Mouse (Mus musculus) limb, embryonic 13.5 days (tissue): ENCODE measurements around the gene Cdc37. TPM values are rescaled to one million over a fixed set of nuclear protein-coding genes. Genes with fewer than 3 reads are reported as not detected.

Experiments
- ATAC-seq: fragments of 200-750 bp; cut with Nextera tagmentation; 2 replicates; pipeline ENCODE4 v1.8.0; 2017; ENCODE audit warnings: low read depth, moderate number of reproducible peaks, moderate TSS enrichment; ENCODE audit not compliant: low FRiP score
- H3K27ac ChIP-seq: fragments of 300-500 bp; sonication (generic); 2 replicates; pipeline ENCODE4 v1.5.1; 2015; ENCODE audit warnings: inconsistent platforms, mild to moderate bottlenecking, moderate library complexity
- H3K27me3 ChIP-seq: fragments of 300-500 bp; sonication (generic); 2 replicates; pipeline ENCODE4 v1.6.1; 2015; ENCODE audit warnings: mild to moderate bottlenecking, inconsistent platforms
- H3K36me3 ChIP-seq: fragments of 300-500 bp; sonication (generic); 2 replicates; pipeline ENCODE4 v1.6.1; 2015; ENCODE audit warnings: inconsistent platforms, mild to moderate bottlenecking, moderate library complexity
- H3K4me1 ChIP-seq: fragments of 300-500 bp; sonication (generic); 2 replicates; pipeline ENCODE4 v1.6.1; 2015; ENCODE audit warnings: inconsistent platforms
- H3K4me2 ChIP-seq: fragments of 300-500 bp; sonication (generic); replicated peaks from 2 replicates; pipeline ENCODE4 v1.6.1; 2015; ENCODE audit warnings: inconsistent platforms, mild to moderate bottlenecking, moderate library complexity
- H3K4me3 ChIP-seq: fragments of 300-500 bp; sonication (generic); 2 replicates; pipeline ENCODE4 v1.5.1; 2015; ENCODE audit warnings: moderate library complexity, mild to moderate bottlenecking, inconsistent platforms
- H3K9ac ChIP-seq: fragments of 300-500 bp; sonication (generic); 2 replicates; pipeline ENCODE4 v1.6.1; 2015; ENCODE audit warnings: mild to moderate bottlenecking, inconsistent platforms
- H3K9me3 ChIP-seq: fragments of 300-500 bp; sonication (generic); 2 replicates; pipeline ENCODE4 v1.6.1; 2016; ENCODE audit warnings: inconsistent platforms
- WGBS: fragments of 180-500 bp; shearing (Covaris S2); methylation state at CpG from one replicate; pipeline ENCODE4 v1.1.7; 2015; 5-methylcytosine and 5-hydroxymethylcytosine counted together
- polyA plus RNA-seq: library from polyadenylated mRNA; unstranded; fragments of >200 nt; fragmentation: Nextera tagmentation; extraction: Ambion mirVana; gene quantifications from 2 replicates; pipeline ENCODE4 v1.2.1, GENCODE M21; 2015

The Cdc37 gene
- polyA plus RNA-seq, 1 experiment from 2014 or later = 320 TPM

- Histone ChIP-seq H3K4me2 (peak overlapping the region; percentile 62), H3K27me3 (peaks cover 44% of the 10 kb centered on the region), H3K4me1 (peaks cover 22% of the 10 kb centered on the region), H3K4me3 (peak overlapping the region; percentile 39), H3K9me3 (no peaks in the 10 kb centered on the region), H3K27ac (no peak overlapping the region), H3K9ac (peak overlapping the region; percentile 56), H3K36me3 (no peaks in the 10 kb centered on the region)
- WGBS = 7% methylated on average over 29 of the region's 34 CpGs
- ATAC-seq = 0 out of 2 replicates have a peak, but pooled peaks have one; percentile 13
Observed at GRCm38 (mm10) chr9:21183905-21184413, 34.2 kb upstream of the Cdc37 start.

- H3K27ac ChIP-seq = no peak overlapping the region
- WGBS = 85% methylated on average over 6 of the region's 6 CpGs
- ATAC-seq = no peak
- no peak overlapping the region for H3K4me3 ChIP-seq
- no peaks in the 10 kb centered on the region for H3K9me3 ChIP-seq
- H3K27me3 ChIP-seq = peaks cover 44% of the 10 kb centered on the region
- H3K4me2 ChIP-seq = peak overlapping the region; percentile 62; the same call in 1 of the 2 replicates
- H3K9ac ChIP-seq = no peak overlapping the region
- H3K36me3 ChIP-seq = no peaks in the 10 kb centered on the region
- H3K4me1 ChIP-seq = peaks cover 22% of the 10 kb centered on the region
Observed at GRCm38 (mm10) chr9:21183421-21183820, 33.6 kb upstream of the Cdc37 start.

GRCm38 (mm10) chr9:21181421-21182220 is 31.8 kb upstream of the Cdc37 start:
- Histone ChIP-seq H3K4me3 (peak overlapping the region; percentile 37), H3K9me3 (no peaks in the 10 kb centered on the region), H3K9ac (peak overlapping the region; percentile 62), H3K27me3 (peaks cover 44% of the 10 kb centered on the region), H3K27ac (no peak overlapping the region), H3K4me1 (peaks cover 22% of the 10 kb centered on the region), H3K36me3 (no peaks in the 10 kb centered on the region), H3K4me2 (peak overlapping the region; percentile 60)
- ATAC-seq = peak; percentile 45; the same call in 1 of the 2 replicates
- 10% methylated on average over 48 of the region's 48 CpGs for whole genome bisulfite sequencing

- no peaks in the 10 kb centered on the region for H3K36me3 ChIP-seq
- no peak overlapping the region for H3K4me2 ChIP-seq
- no peak for ATAC-seq
- H3K9ac ChIP-seq = no peak overlapping the region
- H3K4me3 ChIP-seq = peak overlapping the region; percentile 37; the same call in 1 of the 2 replicates
- H3K4me1 ChIP-seq = peaks cover 22% of the 10 kb centered on the region
- H3K9me3 ChIP-seq = no peaks in the 10 kb centered on the region
- H3K27me3 ChIP-seq = peaks cover 36% of the 10 kb centered on the region
- WGBS = 53% methylated on average over 1 of the region's 1 CpGs
- no peak overlapping the region for H3K27ac ChIP-seq
Observed at GRCm38 (mm10) chr9:21180841-21181240, 31.1 kb upstream of the Cdc37 start.

GRCm38 (mm10) chr9:21180402-21180801 is 30.6 kb upstream of the Cdc37 start:
- H3K27me3 ChIP-seq = peaks cover 32% of the 10 kb centered on the region
- 48% methylated on average over 4 of the region's 4 CpGs for WGBS
- H3K27ac ChIP-seq = no peak overlapping the region
- H3K4me3 ChIP-seq = no peak overlapping the region
- no peaks in the 10 kb centered on the region for H3K36me3 ChIP-seq
- H3K9ac ChIP-seq = 0 out of 2 replicates have a peak overlapping the region, but pooled peaks have one; percentile 8
- no peak for ATAC-seq
- H3K4me1 ChIP-seq = peaks cover 22% of the 10 kb centered on the region
- H3K4me2 ChIP-seq = no peak overlapping the region
- no peaks in the 10 kb centered on the region for H3K9me3 ChIP-seq

- H3K4me1 ChIP-seq = peaks cover 17% of the 10 kb centered on the region
- no peaks in the 10 kb centered on the region for H3K9me3 ChIP-seq
- peaks cover 2% of the 10 kb centered on the region for H3K27me3 ChIP-seq
- no peak overlapping the region for H3K4me2 ChIP-seq
- 75% methylated on average over 6 of the region's 6 CpGs for WGBS
- ATAC-seq = no peak
- H3K9ac ChIP-seq = no peak overlapping the region
- no peak overlapping the region for H3K4me3 ChIP-seq
- no peak overlapping the region for H3K27ac ChIP-seq
- H3K36me3 ChIP-seq = no peaks in the 10 kb centered on the region
Observed at GRCm38 (mm10) chr9:21172364-21172763, 22.6 kb upstream of the Cdc37 start.

- H3K4me1 ChIP-seq = peaks cover 46% of the 10 kb centered on the region
- H3K9me3 ChIP-seq = no peaks in the 10 kb centered on the region
- no peaks in the 10 kb centered on the region for H3K36me3 ChIP-seq
- no peak overlapping the region for H3K4me3 ChIP-seq
- H3K9ac ChIP-seq = no peak overlapping the region
- peaks cover 34% of the 10 kb centered on the region for H3K27me3 ChIP-seq
- peak; percentile 3; the same call in 1 of the 2 replicates for ATAC-seq
- WGBS = 68% methylated on average over 1 of the region's 1 CpGs
- peak overlapping the region; percentile 51 for H3K4me2 ChIP-seq
- H3K27ac ChIP-seq = no peak overlapping the region
Observed at GRCm38 (mm10) chr9:21169157-21169556, 19.4 kb upstream of the Cdc37 start.

- H3K9ac ChIP-seq = 0 out of 2 replicates have a peak overlapping the region, but pooled peaks have one; percentile 5
Observed at GRCm38 (mm10) chr9:21168161-21169123, 18.7 kb upstream of the Cdc37 start.

GRCm38 (mm10) chr9:21167140-21168097 is 17.6 kb upstream of the Cdc37 start:
- H3K27ac ChIP-seq = peak overlapping the region; percentile 40; the same call in 1 of the 2 replicates
- WGBS = 46% methylated on average over 10 of the region's 10 CpGs
- H3K36me3 ChIP-seq = no peaks in the 10 kb centered on the region
- H3K4me2 ChIP-seq = peak overlapping the region; percentile 51
- H3K4me1 ChIP-seq = peaks cover 49% of the 10 kb centered on the region
- ATAC-seq = no peak
- peak overlapping the region; percentile 18 for H3K4me3 ChIP-seq
- H3K9me3 ChIP-seq = no peaks in the 10 kb centered on the region
- 0 out of 2 replicates have a peak overlapping the region, but pooled peaks have one; percentile 5 for H3K9ac ChIP-seq
- peaks cover 51% of the 10 kb centered on the region for H3K27me3 ChIP-seq

More at GRCm38 (mm10) chr9:21168161-21169123, 18.7 kb upstream of the Cdc37 start:
- peak overlapping the region; percentile 40; the same call in 1 of the 2 replicates for H3K27ac ChIP-seq
- peak overlapping the region; percentile 51 for H3K4me2 ChIP-seq
- no peaks in the 10 kb centered on the region for H3K36me3 ChIP-seq
- ATAC-seq = peak; percentile 71
- 6% methylated on average over 30 of the region's 30 CpGs for WGBS
- peaks cover 49% of the 10 kb centered on the region for H3K4me1 ChIP-seq
- no peaks in the 10 kb centered on the region for H3K9me3 ChIP-seq
- H3K27me3 ChIP-seq = peaks cover 41% of the 10 kb centered on the region
- H3K4me3 ChIP-seq = peak overlapping the region; percentile 18

- H3K27ac ChIP-seq = no peak overlapping the region
- no peak for ATAC-seq
- H3K9me3 ChIP-seq = no peaks in the 10 kb centered on the region
- H3K27me3 ChIP-seq = peaks cover 60% of the 10 kb centered on the region
- peaks cover 51% of the 10 kb centered on the region for H3K4me1 ChIP-seq
- H3K4me2 ChIP-seq = peak overlapping the region; percentile 92
- WGBS = 36% methylated on average over 3 of the region's 3 CpGs
- H3K36me3 ChIP-seq = no peaks in the 10 kb centered on the region
- H3K4me3 ChIP-seq = peak overlapping the region; percentile 57
- no peak overlapping the region for H3K9ac ChIP-seq
Observed at GRCm38 (mm10) chr9:21166516-21166915, 16.7 kb upstream of the Cdc37 start.
